Mouse (Mus musculus): ENCODE measurements around the gene Hs6st1.
A peak's percentile ranks its signal among the peaks of the same experiment; 100 is the strongest.

Gene Hs6st1

GRCm38 (mm10) chr1:36131766-36132165, 63.6 kb downstream of the Hs6st1 start:
- DNase-seq = no peak

- no peak for DNase-seq
Observed at GRCm38 (mm10) chr1:36132211-36132610, 64.0 kb downstream of the Hs6st1 start.

DNA sequence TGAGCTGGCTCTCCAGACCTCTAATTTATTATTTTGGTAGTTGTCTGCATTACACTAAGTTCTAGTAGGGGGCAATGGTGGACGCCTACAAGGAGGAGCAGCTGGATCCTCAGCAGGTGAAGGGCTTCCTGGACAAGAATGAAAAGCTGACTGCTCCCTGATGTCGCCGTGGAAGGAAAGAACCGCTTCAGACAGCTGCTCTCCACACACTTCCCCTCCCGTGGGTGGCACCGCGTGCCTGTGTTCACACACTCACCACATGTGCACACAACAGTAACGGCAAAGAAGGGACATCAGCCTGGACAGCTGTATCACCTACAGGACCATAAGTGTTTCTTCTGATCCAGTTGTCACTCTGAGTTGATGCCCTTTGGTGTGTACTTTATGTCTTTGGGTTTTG, 64.8 kb downstream of the Hs6st1 start:
- no peak for DNase-seq

DNA sequence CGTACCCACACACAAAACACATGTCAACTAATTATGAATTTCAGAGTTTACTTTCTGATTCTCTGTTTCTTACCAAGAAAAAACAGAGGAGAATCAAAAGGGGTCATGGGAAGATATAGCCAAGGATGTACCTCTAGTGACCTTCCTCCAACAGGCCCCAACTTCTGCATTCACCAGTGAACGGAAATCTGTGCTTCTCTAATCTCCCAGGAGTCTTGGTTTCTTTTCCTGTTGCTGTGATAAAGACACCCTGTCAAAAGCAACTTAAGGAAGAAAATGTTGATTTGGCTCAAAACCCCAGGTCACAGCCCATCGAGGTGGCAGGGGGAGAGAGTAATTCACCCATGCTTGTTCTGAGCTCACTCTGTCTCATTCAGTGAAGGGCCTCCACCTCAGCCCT, 65.4 kb downstream of the Hs6st1 start:
- no peak for DNase-seq

DNA sequence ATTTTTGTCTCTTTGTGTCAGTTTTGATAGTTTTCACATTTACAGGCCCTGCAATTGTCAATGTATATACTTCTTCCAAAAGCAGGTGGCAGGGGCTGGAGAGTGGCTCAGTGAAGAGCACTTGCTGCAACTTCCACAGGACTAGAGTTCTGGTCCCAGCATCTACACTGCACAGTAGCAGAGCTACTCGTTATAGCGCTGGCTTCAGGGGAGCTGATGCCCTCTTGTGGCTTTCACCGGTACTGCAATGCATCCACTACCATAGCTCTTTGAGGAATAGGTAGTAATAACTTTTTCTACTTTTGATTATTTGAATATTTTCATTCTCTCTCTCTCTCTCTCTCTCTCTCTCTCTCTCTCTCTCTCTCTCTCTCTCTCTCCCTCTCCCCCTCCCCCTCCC, 66.4 kb downstream of the Hs6st1 start:
- peak; percentile 88 for DNase-seq

DNA sequence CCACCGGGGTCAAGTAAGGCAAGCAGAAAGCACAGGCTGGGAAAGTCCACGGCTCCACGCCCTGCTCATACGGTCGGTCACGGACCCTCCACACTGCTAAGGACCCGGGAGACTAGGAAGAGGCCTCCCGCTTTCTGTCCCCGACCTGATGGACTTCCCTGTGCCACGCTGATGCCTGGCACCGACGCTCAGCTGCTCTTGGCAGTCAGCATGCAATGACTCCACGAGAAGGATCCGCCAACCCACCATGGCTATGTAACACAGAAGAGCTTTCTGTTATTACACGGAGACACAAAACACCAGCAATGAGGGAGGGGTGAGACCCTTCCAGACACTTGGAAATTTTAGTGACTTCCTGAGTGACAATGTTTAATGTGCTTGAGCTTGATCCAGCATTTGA, 72.1 kb downstream of the Hs6st1 start:
- no peak for DNase-seq

DNA sequence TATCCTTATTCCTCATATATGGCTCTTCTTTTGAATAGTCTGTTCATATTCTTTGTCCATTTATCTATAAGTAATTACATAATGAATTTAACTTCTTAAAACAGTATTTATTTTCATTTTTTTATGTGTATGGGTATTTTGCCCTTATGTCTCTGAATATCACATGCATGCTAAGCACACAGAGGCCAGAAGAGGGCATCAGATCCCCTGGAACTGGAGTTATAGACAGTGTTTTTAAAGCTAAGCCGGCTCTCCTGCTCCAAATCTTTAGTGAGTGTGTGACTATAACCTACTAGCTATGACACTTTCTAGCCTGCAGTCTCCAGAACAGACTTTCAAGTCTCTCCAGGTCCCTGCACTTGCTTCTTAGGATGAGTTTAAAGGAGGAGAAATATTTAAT, 76.8 kb downstream of the Hs6st1 start:
- peak; percentile 40 for DNase-seq

- DNase-seq = no peak
Observed at GRCm38 (mm10) chr1:36148809-36149208, 80.6 kb downstream of the Hs6st1 start.

GRCm38 (mm10) chr1:36149411-36149810, 81.2 kb downstream of the Hs6st1 start:
- peak; percentile 55 for DNase-seq

Data from kidney, adult 18-20 months (tissue).